Mouse (Mus musculus) MEL (cell line): ENCODE data around the gene Samd11. TPM values are rescaled to one million over a fixed set of nuclear protein-coding genes. Genes with fewer than 3 reads are reported as not detected.
A peak's percentile ranks its signal among the peaks of the same experiment; 100 is the strongest.

ENCODE experiments used
- DNase-seq: peaks from one replicate; pipeline ENCODE4 v3.0.0; 2011; ENCODE audit warnings: low read depth, low spot score
- H3K27ac ChIP-seq: 2 replicates; pipeline ENCODE4 v1.5.1; 2012; ENCODE audit warnings: low read depth, mild to moderate bottlenecking, control low read depth, low read length, moderate library complexity; ENCODE audit not compliant: control insufficient read depth
- H3K27me3 ChIP-seq, 2 experiments: fragments of 150-350 bp in 1 of 2; sonication (generic) in 1 of 2; 2 replicates each; pipeline ENCODE4 v1.6.1; 2012; ENCODE audit warnings: low read length in 2 of 2, mild to moderate bottlenecking in 2 of 2, improper control_type of control experiment in 1 of 2, moderate library complexity in 1 of 2; ENCODE audit not compliant: insufficient read depth in 2 of 2, control insufficient read depth in 1 of 2
- H3K36me3 ChIP-seq, 2 experiments: 2 replicates each; pipeline ENCODE4 v1.6.1; 2012 to 2014; ENCODE audit warnings: low read length in 2 of 2, improper control_type of control experiment in 1 of 2, inconsistent platforms in 1 of 2, mild to moderate bottlenecking in 1 of 2; ENCODE audit not compliant: insufficient read depth in 2 of 2, control insufficient read depth in 1 of 2
- H3K4me1 ChIP-seq, 2 experiments: fragments of 150-350 bp in 1 of 2; sonication (generic) in 1 of 2; 2 replicates each; pipeline ENCODE4 v1.6.1; 2012; ENCODE audit warnings: low read length in 2 of 2, improper control_type of control experiment in 1 of 2, mild to moderate bottlenecking in 1 of 2; ENCODE audit not compliant: insufficient read depth in 2 of 2, control insufficient read depth in 1 of 2
- H3K4me3 ChIP-seq, 2 experiments: fragments of 150-350 bp in 1 of 2; sonication (generic) in 1 of 2; 2 replicates each; pipeline ENCODE4 v1.5.1; 2012; ENCODE audit warnings: low read depth in 2 of 2, low read length in 2 of 2, mild to moderate bottlenecking in 2 of 2, moderate library complexity in 2 of 2, control low read depth in 1 of 2, improper control_type of control experiment in 1 of 2; ENCODE audit not compliant: control insufficient read depth in 1 of 2, insufficient read depth in 1 of 2
- H3K79me2 ChIP-seq: 2 replicates; pipeline ENCODE4 v1.6.1; 2012; ENCODE audit warnings: mild to moderate bottlenecking, low read length, moderate library complexity; ENCODE audit not compliant: control insufficient read depth, poor library complexity, insufficient read depth
- H3K9ac ChIP-seq: 2 replicates; pipeline ENCODE4 v1.6.1; 2012; ENCODE audit warnings: low read depth, mild to moderate bottlenecking, control low read depth, low read length, moderate library complexity; ENCODE audit not compliant: control insufficient read depth, poor library complexity, severe bottlenecking
- H3K9me3 ChIP-seq: fragments of 150-350 bp; sonication (generic); replicated peaks from 2 replicates; pipeline ENCODE4 v1.6.1; 2012; ENCODE audit warnings: mild to moderate bottlenecking, low read length, improper control_type of control experiment, moderate library complexity; ENCODE audit not compliant: insufficient read depth
- E2F4 ChIP-seq: IDR thresholded peaks from 2 replicates; pipeline ENCODE4 v1.6.1; 2011; ENCODE audit warnings: low read depth, low read length, improper control_type of control experiment, borderline replicate concordance
- EP300 ChIP-seq, 2 experiments: IDR thresholded peaks; 2 replicates each; pipeline ENCODE4 v1.6.1; 2011; ENCODE audit warnings: improper control_type of control experiment in 2 of 2, low read length in 2 of 2, low read depth in 1 of 2, mild to moderate bottlenecking in 1 of 2
- ETS1 ChIP-seq: IDR thresholded peaks from 2 replicates; pipeline ENCODE4 v1.6.1; 2012; ENCODE audit warnings: low read depth, mild to moderate bottlenecking, inconsistent platforms, low read length, improper control_type of control experiment, moderate library complexity
- GABPA ChIP-seq: IDR thresholded peaks from 2 replicates; pipeline ENCODE4 v1.6.1; 2012; ENCODE audit warnings: low read depth, mild to moderate bottlenecking, inconsistent platforms, low read length, improper control_type of control experiment, moderate library complexity
- GATA1 ChIP-seq: IDR thresholded peaks from 2 replicates; pipeline ENCODE4 v1.6.1; 2011; ENCODE audit warnings: low read depth, low read length, improper control_type of control experiment
- HCFC1 ChIP-seq: IDR thresholded peaks from 2 replicates; pipeline ENCODE4 v1.6.1; 2012; ENCODE audit warnings: low read depth, mild to moderate bottlenecking, inconsistent platforms, low read length, improper control_type of control experiment, moderate library complexity
- JUND ChIP-seq: IDR thresholded peaks from 2 replicates; pipeline ENCODE4 v1.6.1; 2011; ENCODE audit warnings: low read depth, mild to moderate bottlenecking, improper control_type of control experiment, low read length
- KAT2A ChIP-seq: conservative IDR thresholded peaks from 2 replicates; pipeline ENCODE4 v1.6.1; 2012; ENCODE audit warnings: low read depth, low read length, improper control_type of control experiment, inconsistent platforms
- MAFK ChIP-seq: IDR thresholded peaks from 2 replicates; pipeline ENCODE4 v1.6.1; 2011; ENCODE audit warnings: low read depth, mild to moderate bottlenecking, low read length, improper control_type of control experiment, borderline replicate concordance
- MAX ChIP-seq: IDR thresholded peaks from 2 replicates; pipeline ENCODE4 v1.6.1; 2011; ENCODE audit warnings: low read length, improper control_type of control experiment
- MAZ ChIP-seq: IDR thresholded peaks from 2 replicates; pipeline ENCODE4 v1.6.1; 2012; ENCODE audit warnings: low read depth, mild to moderate bottlenecking, inconsistent platforms, low read length, improper control_type of control experiment
- MXI1 ChIP-seq: IDR thresholded peaks from 2 replicates; pipeline ENCODE4 v1.6.1; 2011; ENCODE audit warnings: mild to moderate bottlenecking, low read depth, low read length, improper control_type of control experiment
- MYB ChIP-seq: IDR thresholded peaks from 2 replicates; pipeline ENCODE4 v1.6.1; 2011; ENCODE audit warnings: mild to moderate bottlenecking, low read depth, low read length, improper control_type of control experiment
- MYC ChIP-seq: IDR thresholded peaks from 2 replicates; pipeline ENCODE4 v1.6.1; 2011; ENCODE audit warnings: low read depth, mild to moderate bottlenecking, low read length, improper control_type of control experiment, moderate library complexity
- NELFE ChIP-seq: IDR thresholded peaks from 2 replicates; pipeline ENCODE4 v1.6.1; 2011; ENCODE audit warnings: low read depth, low read length, improper control_type of control experiment
- NRF1 ChIP-seq: IDR thresholded peaks from 2 replicates; pipeline ENCODE4 v1.6.1; 2014; ENCODE audit warnings: low read depth, mild to moderate bottlenecking, inconsistent platforms, low read length, improper control_type of control experiment, moderate library complexity; ENCODE audit not compliant: poor library complexity, insufficient read depth, severe bottlenecking
- POLR2A ChIP-seq, 2 experiments: IDR thresholded peaks; 2 replicates each; pipeline ENCODE4 v1.6.1; 2011 to 2012; ENCODE audit warnings: low read length in 2 of 2, mild to moderate bottlenecking in 2 of 2, control low read depth in 1 of 2, improper control_type of control experiment in 1 of 2, low read depth in 1 of 2, moderate library complexity in 1 of 2; ENCODE audit not compliant: control insufficient read depth in 1 of 2, insufficient read depth in 1 of 2, poor library complexity in 1 of 2
- POLR2AphosphoS5 ChIP-seq: IDR thresholded peaks from 2 replicates; pipeline ENCODE4 v1.6.1; 2012; ENCODE audit warnings: low read depth, borderline replicate concordance, mild to moderate bottlenecking, inconsistent platforms, low read length, moderate library complexity, mixed read lengths
- RCOR1 ChIP-seq: IDR thresholded peaks from 2 replicates; pipeline ENCODE4 v1.6.1; 2012; ENCODE audit warnings: low read depth, mild to moderate bottlenecking, inconsistent platforms, low read length, improper control_type of control experiment
- SIN3A ChIP-seq: IDR thresholded peaks from 2 replicates; pipeline ENCODE4 v1.6.1; 2012; ENCODE audit warnings: low read length, improper control_type of control experiment, inconsistent platforms
- TAL1 ChIP-seq: IDR thresholded peaks from 2 replicates; pipeline ENCODE4 v1.6.1; 2012; ENCODE audit warnings: mild to moderate bottlenecking, inconsistent platforms, low read length, moderate library complexity, mixed read lengths
- TBP ChIP-seq: IDR thresholded peaks from 2 replicates; pipeline ENCODE4 v1.8.0; 2011; ENCODE audit warnings: low read depth, low read length, improper control_type of control experiment
- USF1 ChIP-seq: IDR thresholded peaks from 2 replicates; pipeline ENCODE4 v1.6.1; 2014; ENCODE audit warnings: low read depth, mild to moderate bottlenecking, inconsistent platforms, low read length, improper control_type of control experiment, moderate library complexity
- USF2 ChIP-seq, 2 experiments: IDR thresholded peaks; 2 replicates each; pipeline ENCODE4 v1.6.1; 2011 to 2012; ENCODE audit warnings: improper control_type of control experiment in 2 of 2, low read length in 2 of 2, borderline replicate concordance in 1 of 2, inconsistent platforms in 1 of 2, low read depth in 1 of 2, mild to moderate bottlenecking in 1 of 2; ENCODE audit not compliant: insufficient read depth in 1 of 2
- ZC3H11A ChIP-seq: IDR thresholded peaks from 2 replicates; pipeline ENCODE4 v1.6.1; 2012; ENCODE audit warnings: low read depth, mild to moderate bottlenecking, inconsistent platforms, low read length, improper control_type of control experiment
- ZKSCAN1 ChIP-seq: IDR thresholded peaks from 2 replicates; pipeline ENCODE4 v1.6.1; 2012; ENCODE audit warnings: low read depth, mild to moderate bottlenecking, inconsistent platforms, low read length, improper control_type of control experiment, moderate library complexity
- ZNF384 ChIP-seq: IDR thresholded peaks from 2 replicates; pipeline ENCODE4 v1.6.1; 2012; ENCODE audit warnings: low read depth, mild to moderate bottlenecking, inconsistent platforms, low read length, improper control_type of control experiment
- polyA plus RNA-seq, 2 experiments: library from polyadenylated mRNA; stranded (reverse) in 1 of 2; unstranded in 1 of 2; fragments of >175 nt in 1 of 2; fragments of >200 nt in 1 of 2; gene quantifications; 2 replicates each; pipeline versions ENCODE4 v1.2.1 to v1.2.4; 2012; ENCODE audit warnings: low replicate concordance in 2 of 2, low read depth in 1 of 2; ENCODE audit not compliant: insufficient read length in 2 of 2, insufficient read depth in 1 of 2, missing spikeins in 1 of 2
- total RNA-seq: library from RNA; depleted of rRNA; stranded (reverse); fragments of 300-350 nt; gene quantifications from 2 replicates; pipeline ENCODE4 v1.2.3, GENCODE M21; 2012

Samd11 gene
- total and polyA plus RNA-seq, 3 experiments = 1.7 to 4.1 TPM; not detected in 1

- peaks cover 2 to 6% of the 10 kb centered on the region in 2 experiments; a peak in 2 of 4 replicates for H3K4me1 ChIP-seq
- peak overlapping the region; percentile 54 for H3K27ac ChIP-seq
- H3K27me3 ChIP-seq = no peaks in the 10 kb centered on the region
- TF ChIP-seq MXI1 (0 out of 2 replicates have a peak, but pooled peaks have one; percentile 30), USF2 (IDR thresholded peaks at IDR 0.05; ENCODE audit: borderline replicate concordance in 1 of 2, insufficient read depth in 1 of 2, low read depth in 1 of 2, low read length in 2 of 2) (no peak), ZNF384 (no peak), JUND (no peak), HCFC1 (no peak), KAT2A (no peak), NRF1 (no peak)
- H3K4me3 ChIP-seq = peak overlapping the region; percentile 91 to 96
- H3K9ac ChIP-seq = peak overlapping the region; percentile 96
- peak; percentile 62 for DNase-seq
- no peaks in the 10 kb centered on the region for H3K9me3 ChIP-seq
- peaks cover 8 to 22% of the 10 kb centered on the region in 2 experiments for H3K36me3 ChIP-seq
- H3K79me2 ChIP-seq = peaks cover 51% of the 10 kb centered on the region
Observed at GRCm38 (mm10) chr4:156236651-156237447, 18.6 kb downstream of the Samd11 start.

GRCm38 (mm10) chr4:156235808-156236533, 19.5 kb downstream of the Samd11 start, which contains the start of gene Noc2l:
Noc2l (plus strand) TSS chr4:156236010.
- peaks cover 2 to 6% of the 10 kb centered on the region in 2 experiments; a peak in 2 of 4 replicates for H3K4me1 ChIP-seq
- H3K9me3 ChIP-seq = no peaks in the 10 kb centered on the region
- H3K27ac ChIP-seq = peak within 1 kb of the TSS; percentile 96
- peak within 1 kb of the TSS; percentile 91 to 96 for H3K4me3 ChIP-seq
- H3K9ac ChIP-seq = peak within 1 kb of the TSS; percentile 96
- H3K79me2 ChIP-seq = peaks cover 46% of the 10 kb centered on the region
- H3K27me3 ChIP-seq = no peaks in the 10 kb centered on the region
- DNase-seq = peak; percentile 94
- H3K36me3 ChIP-seq = peaks cover 8 to 19% of the 10 kb centered on the region in 2 experiments
- TF ChIP-seq GABPA (no peak), EP300 (IDR thresholded peaks at IDR 0.05; ENCODE audit: low read depth in 1 of 2, low read length in 2 of 2) (no peak; a peak in 1 of 4 replicates), ETS1 (no peak), RCOR1 (no peak), NRF1 (no peak), MYC (peak; percentile 86), HCFC1 (peak; percentile 90), MAFK (no peak), E2F4 (0 out of 2 replicates have a peak, but pooled peaks have one; percentile 16), TBP (peak; percentile 48; the same call in 1 of the 2 replicates), POLR2AphosphoS5 (no peak), USF2 (IDR thresholded peaks at IDR 0.05; ENCODE audit: borderline replicate concordance in 1 of 2, insufficient read depth in 1 of 2, low read depth in 1 of 2, low read length in 2 of 2) (no peak), MYB (peak; percentile 15; the same call in 1 of the 2 replicates), USF1 (0 out of 2 replicates have a peak, but pooled peaks have one; percentile 43), NELFE (peak; percentile 76; the same call in 1 of the 2 replicates), TAL1 (no peak), ZC3H11A (no peak), GATA1 (no peak), MAZ (no peak), POLR2A (IDR thresholded peaks at IDR 0.05; ENCODE audit: control insufficient read depth in 1 of 2, insufficient read depth in 1 of 2, low read depth in 1 of 2, low read length in 2 of 2, poor library complexity in 1 of 2) (peak; percentile 81 to 89; a peak in 3 of 4 replicates), SIN3A (peak; percentile 94), MAX (peak; percentile 90), ZKSCAN1 (no peak)
